Mouse (Mus musculus) kidney, postnatal 0 days (tissue): ENCODE data around the gene Entpd1. TPM values are rescaled to one million over a fixed set of nuclear protein-coding genes. Genes with fewer than 3 reads are reported as not detected.
A peak's percentile ranks its signal among the peaks of the same experiment; 100 is the strongest.

Source experiments
- ATAC-seq: fragments of 200-750 bp; cut with Nextera tagmentation; replicated peaks from 2 replicates; pipeline ENCODE4 v1.8.0; 2017; ENCODE audit warnings: low read depth, moderate number of reproducible peaks, moderate TSS enrichment, moderate library complexity; ENCODE audit not compliant: low FRiP score
- DNase-seq: peaks from one replicate; pipeline ENCODE4 v3.0.0-alpha.2; 2016; ENCODE audit warnings: low spot score
- H3K27ac ChIP-seq: fragments of 300-500 bp; sonication (generic); 2 replicates; pipeline ENCODE4 v1.5.1; 2014; ENCODE audit warnings: mild to moderate bottlenecking
- H3K27me3 ChIP-seq: fragments of 300-500 bp; sonication (generic); 2 replicates; pipeline ENCODE4 v1.6.1; 2014; ENCODE audit warnings: low read length, mixed read lengths; ENCODE audit not compliant: insufficient read depth
- H3K36me3 ChIP-seq: fragments of 300-500 bp; sonication (generic); 2 replicates; pipeline ENCODE4 v1.6.1; 2014; ENCODE audit warnings: low read length, mixed read lengths; ENCODE audit not compliant: insufficient read depth
- H3K4me1 ChIP-seq: fragments of 300-500 bp; sonication (generic); replicated peaks from 2 replicates; pipeline ENCODE4 v1.6.1; 2014; ENCODE audit warnings: antibody characterized with exemption, low read length, mixed read lengths; ENCODE audit not compliant: insufficient read depth
- H3K4me2 ChIP-seq: fragments of 300-500 bp; sonication (generic); 2 replicates; pipeline ENCODE4 v1.6.1; 2014; ENCODE audit warnings: mild to moderate bottlenecking, low read length, moderate library complexity, mixed read lengths
- H3K4me3 ChIP-seq: fragments of 300-500 bp; sonication (generic); replicated peaks from 2 replicates; pipeline ENCODE4 v1.5.1; 2014; ENCODE audit warnings: low read depth, low read length
- H3K9ac ChIP-seq: fragments of 300-500 bp; sonication (generic); 2 replicates; pipeline ENCODE4 v1.6.1; 2014; ENCODE audit warnings: low read depth, low read length
- H3K9me3 ChIP-seq: fragments of 300-500 bp; sonication (generic); replicated peaks from 2 replicates; pipeline ENCODE4 v1.6.1; 2016; ENCODE audit warnings: low read length, inconsistent platforms, mixed read lengths
- CTCF ChIP-seq: IDR thresholded peaks from 2 replicates; pipeline ENCODE4 v1.5.1; 2016; ENCODE audit warnings: antibody characterized with exemption, low read depth, mild to moderate bottlenecking, moderate library complexity
- WGBS: fragments of 180-500 bp; shearing (Covaris S2); extraction: QIAGEN DNeasy Blood & Tissue Kit; methylation state at CpG from one replicate; pipeline ENCODE4 v1.1.7; 2014; 5-methylcytosine and 5-hydroxymethylcytosine counted together
- polyA plus RNA-seq: library from polyadenylated mRNA; unstranded; fragments of >200 nt; fragmentation: Nextera tagmentation; extraction: Ambion mirVana; gene quantifications from 2 replicates; pipeline ENCODE4 v1.2.1, GENCODE M21; 2015

The Entpd1 gene
- polyA plus RNA-seq, 1 experiment from 2014 or later: 9.1 TPM

DNA sequence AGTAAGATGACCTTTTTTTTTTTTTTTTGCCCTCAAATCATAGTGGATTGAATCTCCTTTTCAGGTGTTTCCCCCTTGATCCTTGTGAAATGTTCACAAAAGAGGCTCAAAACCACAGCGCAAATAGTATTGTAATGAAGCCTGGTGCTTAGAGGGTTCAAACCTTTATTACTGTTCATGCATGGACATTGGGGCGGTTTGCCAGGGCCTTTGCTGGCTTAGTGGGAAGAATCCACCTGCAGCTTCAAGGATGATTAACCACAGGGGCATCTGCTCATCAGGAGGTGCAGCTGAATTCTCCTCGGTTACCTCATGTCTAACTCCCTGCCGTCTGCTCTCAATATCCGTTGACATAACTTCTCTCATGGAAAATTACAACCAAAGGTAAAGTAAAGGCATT lies 20.5 kb downstream of the Entpd1 start:
- no peak for ATAC-seq
- TF ChIP-seq CTCF: no peak
- WGBS: 65% methylated on average over 5 of the region's 5 CpGs

DNA sequence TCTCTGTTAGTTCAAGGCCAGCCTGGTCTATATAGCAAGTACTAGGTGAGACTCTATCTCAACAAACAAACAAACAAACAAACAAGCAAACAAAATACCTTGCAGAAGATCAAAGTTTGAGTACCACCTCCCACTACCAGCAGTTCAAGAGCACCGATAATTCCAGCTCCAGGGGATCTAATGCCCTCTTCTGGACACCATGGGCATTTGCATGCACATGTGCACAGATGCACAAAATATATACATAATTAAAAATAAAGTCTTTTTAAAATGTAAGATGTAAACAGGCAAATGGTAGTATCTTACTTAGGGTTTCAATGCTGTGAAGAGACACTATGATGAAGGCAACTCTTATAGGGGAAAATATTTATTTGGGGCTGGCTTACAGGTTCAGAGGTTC lies 21.0 kb downstream of the Entpd1 start:
- no peak overlapping the region for H3K9ac ChIP-seq
- H3K4me3 ChIP-seq: no peak overlapping the region
- no peaks in the 10 kb centered on the region for H3K27me3 ChIP-seq
- H3K4me2 ChIP-seq: no peak overlapping the region
- H3K9me3 ChIP-seq: no peaks in the 10 kb centered on the region
- H3K27ac ChIP-seq: no peak overlapping the region
- H3K36me3 ChIP-seq: no peaks in the 10 kb centered on the region
- DNase-seq (no peak), ATAC-seq (no peak)
- 75% methylated on average over 1 of the region's 1 CpGs for WGBS
- TF ChIP-seq CTCF: peak; percentile 47
- no peaks in the 10 kb centered on the region for H3K4me1 ChIP-seq

More for the DNA sequence above, 20.5 kb downstream of the Entpd1 start:
- Histone ChIP-seq H3K36me3 (no peaks in the 10 kb centered on the region), H3K27me3 (no peaks in the 10 kb centered on the region), H3K9me3 (no peaks in the 10 kb centered on the region), H3K4me3 (no peak overlapping the region), H3K9ac (no peak overlapping the region), H3K27ac (no peak overlapping the region), H3K4me2 (no peak overlapping the region), H3K4me1 (no peaks in the 10 kb centered on the region)
- no peak for DNase-seq

DNA sequence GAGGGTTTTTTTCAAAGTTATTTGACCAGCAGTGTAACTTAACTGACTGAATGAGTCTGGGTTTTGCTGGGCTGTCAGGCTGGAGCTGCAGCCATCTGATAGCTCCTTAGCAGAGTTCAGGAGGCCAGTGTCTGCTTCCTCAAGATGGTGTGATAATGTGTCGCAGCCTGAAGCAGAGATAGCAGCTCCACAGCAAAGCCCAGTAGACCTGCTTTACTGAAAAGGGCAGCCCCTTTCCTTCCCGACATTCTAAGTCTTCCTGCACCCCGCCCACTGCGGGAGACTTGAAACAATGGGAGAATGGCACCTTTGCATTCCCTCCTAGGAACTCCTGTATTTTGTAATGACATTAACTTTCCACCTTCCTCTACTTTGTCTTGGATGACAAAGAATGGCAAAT lies 24.9 kb downstream of the Entpd1 start:
- H3K27me3 ChIP-seq: no peaks in the 10 kb centered on the region
- TF ChIP-seq CTCF: no peak
- no peaks in the 10 kb centered on the region for H3K4me1 ChIP-seq
- no peak overlapping the region for H3K9ac ChIP-seq
- whole genome bisulfite sequencing: 44% methylated on average over 4 of the region's 4 CpGs
- H3K27ac ChIP-seq: peak overlapping the region; percentile 54
- DNase-seq (peak; percentile 63), ATAC-seq (no peak)
- no peaks in the 10 kb centered on the region for H3K9me3 ChIP-seq
- no peak overlapping the region for H3K4me2 ChIP-seq
- H3K36me3 ChIP-seq: no peaks in the 10 kb centered on the region
- H3K4me3 ChIP-seq: no peak overlapping the region

DNA sequence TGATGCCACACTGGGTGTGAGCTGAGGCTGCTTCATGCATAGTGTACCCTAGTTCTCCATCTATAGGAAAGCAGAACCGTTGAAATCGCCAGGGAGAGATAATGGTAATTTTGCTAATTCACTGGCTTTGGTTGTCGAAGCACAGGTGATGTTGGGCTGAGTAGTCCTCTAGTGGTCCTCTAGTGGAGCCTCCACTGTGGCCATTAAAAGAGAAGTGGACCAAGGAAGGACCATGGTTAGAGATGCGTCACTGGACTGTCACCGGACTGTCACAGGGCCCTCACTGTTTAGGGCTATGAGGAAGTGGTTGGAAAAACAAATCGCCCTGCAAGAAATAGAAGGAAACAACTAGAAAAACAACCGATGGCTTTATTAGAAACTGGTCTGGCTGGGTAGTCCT lies 25.4 kb downstream of the Entpd1 start:
- TF ChIP-seq CTCF: no peak
- ATAC-seq: no peak
- Histone ChIP-seq H3K27me3 (no peaks in the 10 kb centered on the region), H3K4me3 (no peak overlapping the region), H3K9me3 (no peaks in the 10 kb centered on the region), H3K27ac (peak overlapping the region; percentile 54; the same call in 1 of the 2 replicates), H3K4me2 (no peak overlapping the region), H3K4me1 (no peaks in the 10 kb centered on the region), H3K36me3 (no peaks in the 10 kb centered on the region), H3K9ac (no peak overlapping the region)
- no peak for DNase-seq
- WGBS: 76% methylated on average over 7 of the region's 7 CpGs

DNA sequence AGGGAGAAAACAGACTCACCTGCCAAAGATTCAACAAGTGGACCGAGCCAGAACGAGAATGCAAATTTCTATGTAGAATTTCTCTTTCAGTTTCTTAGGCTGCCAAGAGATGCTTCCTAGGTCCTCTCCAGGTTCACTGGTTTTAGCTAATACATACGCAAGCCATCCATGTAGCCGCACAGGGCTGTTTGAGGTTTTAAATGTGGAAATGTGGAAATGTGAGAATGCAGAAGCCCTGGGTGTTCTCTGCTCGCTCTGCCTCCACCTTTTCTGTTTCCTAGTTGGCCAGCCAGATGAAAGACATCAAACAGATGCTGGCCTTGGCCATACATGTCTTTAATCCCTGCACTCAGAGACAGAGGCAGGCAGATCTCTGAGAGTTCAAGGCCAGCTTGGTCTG lies 26.4 kb downstream of the Entpd1 start:
- Histone ChIP-seq H3K4me2 (no peak overlapping the region), H3K9me3 (no peaks in the 10 kb centered on the region), H3K27me3 (no peaks in the 10 kb centered on the region), H3K36me3 (no peaks in the 10 kb centered on the region), H3K4me3 (no peak overlapping the region), H3K27ac (no peak overlapping the region), H3K4me1 (no peaks in the 10 kb centered on the region), H3K9ac (no peak overlapping the region)
- no peak for TF ChIP-seq CTCF
- ATAC-seq (no peak), DNase-seq (no peak)
- 89% methylated on average over 5 of the region's 5 CpGs for WGBS

DNA sequence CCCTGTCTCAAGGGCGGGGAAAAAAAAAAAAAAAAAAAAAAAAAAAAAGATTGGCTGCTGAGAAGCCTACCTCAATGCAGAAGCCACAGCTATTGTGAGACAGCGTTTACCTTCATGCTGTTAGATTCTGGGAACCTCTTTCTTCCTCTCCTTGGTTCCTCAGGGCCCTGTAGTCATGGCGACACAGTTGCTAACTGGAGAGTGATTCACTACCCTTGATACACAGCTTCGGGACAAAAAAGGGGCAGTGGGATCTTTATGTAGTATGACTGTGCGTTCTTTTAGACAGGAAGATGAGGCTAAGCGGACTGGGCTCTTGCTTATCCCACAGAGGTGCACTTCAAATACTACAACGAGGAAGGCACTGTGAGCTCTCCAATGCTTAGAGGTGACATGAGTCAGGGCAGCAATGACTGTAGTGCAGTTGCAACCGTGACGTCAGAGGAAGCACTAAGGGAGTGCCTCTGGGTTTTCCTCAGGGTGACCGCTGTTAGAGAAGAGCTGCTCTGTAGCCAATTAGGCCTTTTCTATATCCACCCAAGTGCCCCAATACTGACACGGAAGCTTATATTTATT lies 27.7 kb downstream of the Entpd1 start:
- no peak for TF ChIP-seq CTCF
- 85% methylated on average over 11 of the region's 11 CpGs for WGBS
- no peak overlapping the region for H3K9ac ChIP-seq
- no peak overlapping the region for H3K4me3 ChIP-seq
- DNase-seq (no peak), ATAC-seq (no peak)
- no peak overlapping the region for H3K4me2 ChIP-seq
- no peaks in the 10 kb centered on the region for H3K27me3 ChIP-seq
- no peaks in the 10 kb centered on the region for H3K4me1 ChIP-seq
- H3K9me3 ChIP-seq: no peaks in the 10 kb centered on the region
- H3K36me3 ChIP-seq: no peaks in the 10 kb centered on the region
- H3K27ac ChIP-seq: no peak overlapping the region

DNA sequence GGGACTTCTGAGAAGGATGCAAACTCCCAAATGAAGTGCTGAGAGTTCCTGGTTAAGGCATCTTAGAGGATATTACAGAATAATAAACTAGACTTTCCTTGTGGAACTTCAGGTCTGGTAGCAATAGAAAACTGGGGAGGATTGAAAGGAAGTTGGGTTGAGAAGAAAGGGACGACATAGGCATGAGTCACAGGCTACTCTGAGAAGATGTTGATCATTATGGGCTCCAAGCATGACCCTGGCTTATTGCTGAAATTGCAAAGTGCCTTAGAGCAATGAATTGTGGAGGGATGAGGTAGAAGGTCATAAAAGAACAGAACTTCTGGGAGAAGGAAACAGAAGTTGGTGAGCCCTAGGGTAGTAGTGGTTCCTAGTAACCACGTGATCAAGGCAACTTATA lies 28.6 kb downstream of the Entpd1 start:
- 67% methylated on average over 2 of the region's 2 CpGs for WGBS
- TF ChIP-seq CTCF: no peak

More for the DNA sequence above, 28.6 kb downstream of the Entpd1 start:
- Histone ChIP-seq H3K4me2 (no peak overlapping the region), H3K9ac (no peak overlapping the region), H3K9me3 (no peaks in the 10 kb centered on the region), H3K27ac (no peak overlapping the region), H3K4me1 (no peaks in the 10 kb centered on the region), H3K4me3 (no peak overlapping the region), H3K27me3 (no peaks in the 10 kb centered on the region), H3K36me3 (no peaks in the 10 kb centered on the region)
- no peak for ATAC-seq
- no peak for DNase-seq
